Mouse (Mus musculus): ENCODE data around the gene Nxpe3.

The Nxpe3 gene

GRCm38 (mm10) chr16:55809779-55810514 is 85.1 kb downstream of the Nxpe3 start:
- DNase-seq (ENCODE audit: low spot score), result no peak

GRCm38 (mm10) chr16:55809345-55809744 is 85.7 kb downstream of the Nxpe3 start:
- DNase-seq (ENCODE audit: low spot score), result no peak

GRCm38 (mm10) chr16:55807505-55807932 is 87.6 kb downstream of the Nxpe3 start:
- no peak for DNase-seq (ENCODE audit: low spot score)

- no peak for DNase-seq (ENCODE audit: low spot score)
These were observed 90.3 kb downstream of the Nxpe3 start for GRCm38 (mm10) chr16:55804799-55805198.

- DNase-seq (ENCODE audit: low spot score), result no peak
These were observed 93.5 kb downstream of the Nxpe3 start for GRCm38 (mm10) chr16:55801629-55802028.

GRCm38 (mm10) chr16:55798845-55799244 is 96.2 kb downstream of the Nxpe3 start:
- DNase-seq (ENCODE audit: low spot score), result no peak

GRCm38 (mm10) chr16:55790326-55790725 is 104.8 kb downstream of the Nxpe3 start:
- DNase-seq (ENCODE audit: low spot score), result no peak

All from testis, postnatal 14 days (tissue).